Mouse (Mus musculus) common myeloid progenitor, adult 5-6 weeks (primary cell): Measurements from ENCODE around the gene Il12rb1. TPM values are rescaled to one million over a fixed set of nuclear protein-coding genes. Genes with fewer than 3 reads are reported as not detected.
A peak's percentile ranks its signal among the peaks of the same experiment; 100 is the strongest.

Source experiments
- ATAC-seq: replicated peaks from 2 replicates; pipeline ENCODE4 v1.8.0; 2016; ENCODE audit warnings: low read depth, mild to moderate bottlenecking, moderate TSS enrichment, inconsistent platforms; ENCODE audit not compliant: poor library complexity, severe bottlenecking
- total RNA-seq: library from RNA; stranded (forward); fragments of 200-1000, 187-1606 nt; gene quantifications from 2 replicates; pipeline ENCODE4 v1.2.3, GENCODE M21; 2017

The Il12rb1 gene
- total RNA-seq: 1.6 and 3.5 TPM in 2 replicates

DNA sequence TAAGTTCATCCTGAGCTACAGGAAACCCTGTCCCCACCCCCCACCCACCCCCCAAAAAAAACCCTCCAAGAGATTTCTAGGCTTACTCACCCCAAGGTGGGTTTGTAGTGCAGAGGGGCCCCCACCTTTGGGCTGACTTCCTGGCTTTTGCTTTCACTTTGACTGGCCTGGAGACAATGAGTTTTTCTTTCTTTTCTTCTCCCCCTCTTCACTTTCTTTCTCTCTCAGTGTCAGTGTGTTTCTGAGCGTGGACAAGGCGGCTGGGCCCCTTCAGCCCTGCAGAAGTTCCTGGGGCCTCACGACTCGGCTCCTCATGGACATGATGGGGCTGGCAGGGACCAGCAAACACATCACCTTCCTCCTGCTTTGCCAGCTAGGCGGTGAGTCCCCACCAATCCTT lies at the start of gene Il12rb1:
Il12rb1 (plus strand) TSS at position 211 of the 400 bp plus-strand sequence.
- no peak for ATAC-seq

DNA sequence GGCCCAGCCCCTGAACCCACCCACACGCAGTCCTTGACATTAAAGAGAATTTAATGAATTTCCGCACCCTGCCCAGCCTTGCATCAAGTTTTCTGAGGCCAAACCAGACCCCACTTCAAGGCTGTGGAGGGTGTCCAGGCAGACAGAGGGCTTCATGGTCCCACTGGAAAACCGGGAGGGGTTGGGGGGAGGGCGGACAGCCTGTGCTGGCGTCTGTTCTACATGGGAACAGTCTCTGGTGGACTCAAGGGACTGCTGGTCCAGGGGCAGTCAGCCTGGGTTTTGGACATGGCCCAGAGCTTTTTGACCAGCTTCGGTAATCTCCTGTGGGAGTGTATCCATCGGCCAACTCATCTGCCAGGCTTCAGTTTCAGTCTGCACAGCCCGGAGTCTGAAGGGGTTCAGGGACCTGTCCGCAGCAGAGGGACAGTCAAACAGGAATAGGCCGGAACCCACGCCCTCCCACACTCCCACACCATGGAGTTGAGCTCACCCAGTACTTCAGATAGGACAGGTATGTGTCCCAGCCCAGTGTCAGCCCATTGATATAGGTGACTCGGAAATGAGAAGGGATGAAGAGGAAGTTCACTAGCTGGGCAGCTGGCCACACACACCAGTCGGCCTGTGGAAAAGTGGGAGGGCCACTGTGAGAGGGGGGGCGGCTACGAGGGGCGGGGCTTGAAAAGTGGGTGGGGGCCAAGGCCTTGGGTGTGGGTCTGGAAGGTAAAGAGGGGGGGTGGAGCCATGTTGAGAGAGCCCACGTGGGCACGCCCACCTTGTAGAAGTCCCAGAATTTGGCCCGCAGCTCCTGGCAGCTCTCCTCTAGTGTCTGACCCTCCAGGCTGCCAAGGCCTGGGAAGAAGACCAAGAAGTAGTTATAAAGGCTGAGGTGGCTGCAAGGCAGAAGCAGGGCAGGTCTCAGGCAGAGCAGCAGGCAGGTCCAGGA lies 49.4 kb upstream of the Il12rb1 start:
- ATAC-seq: no peak

DNA sequence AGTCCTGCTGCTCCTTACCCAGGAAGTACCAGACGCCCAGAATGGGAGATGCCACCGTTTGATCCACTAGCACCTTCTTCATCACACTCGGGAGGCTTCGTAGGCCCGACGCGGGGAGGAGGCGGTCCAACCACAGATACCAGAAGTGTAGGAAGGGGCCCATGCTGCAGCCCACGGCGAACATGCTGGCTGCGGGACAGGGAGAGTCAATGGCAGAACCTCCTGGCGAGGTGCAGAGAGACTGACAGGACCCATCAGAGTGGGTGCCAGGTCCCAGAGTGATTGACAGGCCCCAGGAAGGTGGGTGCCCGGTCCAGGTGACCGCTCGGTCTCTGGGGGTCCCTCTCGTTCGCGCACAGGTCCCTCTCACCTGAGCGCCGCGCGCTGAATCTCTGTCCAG lies 47.9 kb upstream of the Il12rb1 start:
- no peak for ATAC-seq

DNA sequence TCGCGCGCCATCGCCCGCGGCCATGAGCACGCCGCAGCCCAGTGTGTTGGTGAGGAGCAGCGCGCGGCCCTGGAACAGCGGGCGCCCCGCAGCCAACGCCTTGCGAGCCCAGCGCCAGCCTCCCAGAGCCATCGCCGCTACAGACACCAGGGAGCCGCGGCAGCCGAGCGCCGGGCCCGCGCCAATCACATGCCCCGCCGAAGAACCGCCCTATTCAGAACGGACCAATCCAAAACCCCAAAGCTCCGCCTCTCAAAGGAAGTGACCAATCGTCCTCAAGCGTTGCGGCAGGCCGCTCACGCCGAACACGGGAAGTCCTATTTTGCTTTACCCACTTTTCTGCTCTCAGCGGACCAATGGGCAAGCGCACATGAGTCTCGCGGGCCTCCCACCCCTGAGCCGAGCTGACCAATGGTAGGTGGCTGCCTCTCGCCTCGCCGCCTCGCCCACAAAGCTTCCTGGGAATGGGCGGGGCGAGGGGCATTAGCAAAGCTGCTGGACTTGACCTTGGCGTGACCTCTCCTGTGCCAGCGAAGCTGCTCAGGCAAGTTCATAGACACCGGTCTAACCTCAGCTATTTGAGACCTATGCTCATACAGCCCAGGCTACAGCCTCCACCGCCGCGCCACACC lies 47.4 kb upstream of the Il12rb1 start, which contains the start of gene Mpv17l2:
Mpv17l2 (minus strand) TSS at position 172 of the 632 bp plus-strand sequence.
- ATAC-seq: peak; percentile 88

DNA sequence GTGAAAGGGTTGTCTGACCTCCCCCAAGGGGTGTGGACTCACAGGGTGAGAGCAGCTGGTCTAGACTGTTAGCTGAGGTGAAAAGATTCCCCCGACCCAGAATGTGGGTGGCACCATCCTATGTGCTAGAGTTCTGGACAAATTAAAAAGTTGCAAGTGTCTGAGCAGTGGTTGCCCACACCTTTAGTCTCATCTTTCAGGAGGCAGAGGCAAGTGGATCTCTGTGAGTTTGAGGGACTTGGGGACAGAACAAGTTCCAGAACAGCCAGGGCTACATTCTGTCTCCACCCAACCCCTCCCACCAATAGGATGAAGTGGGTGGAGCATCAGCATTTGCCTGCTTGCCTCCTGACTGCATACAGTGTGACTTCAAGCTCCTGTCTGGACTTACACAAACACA lies 46.1 kb upstream of the Il12rb1 start:
- ATAC-seq: no peak

DNA sequence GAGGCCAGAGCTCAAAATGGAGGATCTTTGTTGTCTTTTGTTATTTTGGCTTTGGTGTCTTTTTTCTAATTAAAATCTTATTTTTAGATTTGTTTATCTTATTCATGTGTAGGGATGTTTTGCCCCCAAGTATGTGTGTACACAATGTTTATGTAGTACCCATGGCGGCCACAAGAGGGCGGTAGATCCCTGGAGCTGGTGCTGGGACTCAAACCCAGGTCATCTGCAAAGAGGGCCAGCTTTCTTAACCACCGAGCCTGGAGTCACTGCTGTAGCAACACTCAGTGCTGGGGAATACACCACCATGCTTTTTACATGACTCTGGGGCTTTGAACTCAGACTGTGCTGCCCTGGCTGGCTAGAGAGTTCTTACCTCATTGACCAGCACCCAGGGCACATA lies 44.9 kb upstream of the Il12rb1 start:
- ATAC-seq: no peak

DNA sequence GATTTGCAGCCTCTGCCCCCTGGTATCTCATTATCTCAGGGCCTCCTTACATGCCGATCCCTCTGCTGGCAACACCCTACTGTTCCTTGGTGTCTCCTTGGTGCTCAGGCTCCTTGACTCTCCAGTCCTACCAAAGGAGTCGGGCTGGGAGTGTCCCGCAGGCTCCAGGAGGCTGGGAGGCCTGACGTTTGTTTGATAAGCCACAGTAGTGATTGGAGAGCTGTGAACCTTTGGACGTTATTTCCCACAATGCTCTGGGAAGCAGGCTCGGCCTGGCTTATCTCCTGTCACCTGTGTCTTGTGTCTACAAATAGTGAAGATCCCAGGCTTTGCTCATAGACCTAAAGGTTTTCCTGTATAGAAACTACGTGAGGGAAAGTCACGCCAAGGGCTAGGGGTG lies 44.2 kb upstream of the Il12rb1 start:
- ATAC-seq: no peak

DNA sequence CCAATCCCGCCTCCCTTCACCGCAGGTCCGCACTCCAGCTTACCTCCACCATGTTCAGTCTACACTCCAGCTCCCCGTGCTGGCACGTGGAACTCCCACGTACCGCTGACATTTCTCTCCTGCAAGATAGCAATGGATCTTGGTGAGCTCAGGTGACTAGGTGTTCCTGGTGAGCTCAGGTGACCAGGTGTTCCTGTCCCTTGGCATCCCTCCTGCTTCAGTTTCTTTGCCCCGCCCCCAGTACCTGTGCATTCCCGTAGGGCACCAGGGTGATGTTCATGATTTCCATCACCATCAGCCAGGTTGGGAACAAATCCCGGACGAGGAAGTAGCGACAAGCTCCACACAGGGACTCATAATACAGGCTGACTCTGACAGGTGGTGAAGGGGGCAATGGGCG lies 43.6 kb upstream of the Il12rb1 start:
- ATAC-seq: no peak

DNA sequence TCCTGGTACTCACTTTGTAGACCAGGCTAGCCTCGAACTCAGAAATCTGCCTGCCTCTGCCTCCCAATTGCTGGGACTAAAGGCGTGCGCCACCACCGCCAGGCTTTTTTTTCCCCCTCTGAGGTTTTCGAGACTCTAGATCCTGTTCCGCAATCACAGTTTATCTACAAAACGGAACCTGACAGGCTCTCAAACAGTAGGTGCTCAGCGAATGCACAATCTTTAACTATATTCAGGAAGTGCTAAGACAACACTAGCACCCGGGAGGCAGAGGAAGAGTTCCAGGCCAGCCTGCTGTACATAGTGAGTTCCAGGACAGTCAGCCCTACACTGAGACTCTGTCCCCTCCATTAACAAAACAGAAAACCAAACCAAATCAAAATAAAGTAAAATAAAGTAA lies 42.9 kb upstream of the Il12rb1 start:
- no peak for ATAC-seq

DNA sequence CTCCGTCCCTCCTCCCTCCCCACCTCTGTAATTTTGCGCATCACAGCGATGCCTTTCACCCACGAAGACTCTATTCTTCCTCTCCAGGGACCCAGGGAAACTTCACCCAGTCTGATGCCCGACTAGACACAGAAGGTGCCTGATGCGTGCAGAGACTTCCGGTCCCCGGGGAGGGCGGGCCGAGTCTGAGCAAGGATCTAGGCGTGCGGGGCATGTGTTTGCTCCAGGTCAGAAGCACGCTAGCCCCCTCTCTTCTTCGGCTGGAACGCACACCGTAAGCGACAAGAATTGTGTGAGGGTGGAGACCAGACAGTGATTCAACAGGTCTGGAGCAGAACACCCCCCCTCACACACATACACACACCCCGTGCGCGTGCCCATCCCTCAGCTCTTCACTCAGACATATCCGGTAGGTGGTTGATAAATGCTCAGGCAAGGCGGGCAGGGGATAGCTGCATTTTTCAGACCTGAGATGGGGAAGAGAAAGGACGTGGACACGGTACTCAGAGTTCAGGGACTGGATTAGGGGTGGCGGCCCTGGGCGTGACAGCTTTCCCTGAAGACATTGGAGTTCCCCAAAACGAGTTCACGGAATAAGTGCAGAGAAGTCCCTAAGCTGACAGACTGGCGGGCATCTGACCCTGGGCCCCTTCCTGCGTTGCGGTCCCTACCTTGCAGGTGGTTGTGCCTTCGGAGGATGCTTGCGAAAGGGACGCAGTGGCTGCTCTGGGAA lies 42.2 kb upstream of the Il12rb1 start:
- ATAC-seq: 0 out of 2 replicates have a peak, but pooled peaks have one; percentile 6

DNA sequence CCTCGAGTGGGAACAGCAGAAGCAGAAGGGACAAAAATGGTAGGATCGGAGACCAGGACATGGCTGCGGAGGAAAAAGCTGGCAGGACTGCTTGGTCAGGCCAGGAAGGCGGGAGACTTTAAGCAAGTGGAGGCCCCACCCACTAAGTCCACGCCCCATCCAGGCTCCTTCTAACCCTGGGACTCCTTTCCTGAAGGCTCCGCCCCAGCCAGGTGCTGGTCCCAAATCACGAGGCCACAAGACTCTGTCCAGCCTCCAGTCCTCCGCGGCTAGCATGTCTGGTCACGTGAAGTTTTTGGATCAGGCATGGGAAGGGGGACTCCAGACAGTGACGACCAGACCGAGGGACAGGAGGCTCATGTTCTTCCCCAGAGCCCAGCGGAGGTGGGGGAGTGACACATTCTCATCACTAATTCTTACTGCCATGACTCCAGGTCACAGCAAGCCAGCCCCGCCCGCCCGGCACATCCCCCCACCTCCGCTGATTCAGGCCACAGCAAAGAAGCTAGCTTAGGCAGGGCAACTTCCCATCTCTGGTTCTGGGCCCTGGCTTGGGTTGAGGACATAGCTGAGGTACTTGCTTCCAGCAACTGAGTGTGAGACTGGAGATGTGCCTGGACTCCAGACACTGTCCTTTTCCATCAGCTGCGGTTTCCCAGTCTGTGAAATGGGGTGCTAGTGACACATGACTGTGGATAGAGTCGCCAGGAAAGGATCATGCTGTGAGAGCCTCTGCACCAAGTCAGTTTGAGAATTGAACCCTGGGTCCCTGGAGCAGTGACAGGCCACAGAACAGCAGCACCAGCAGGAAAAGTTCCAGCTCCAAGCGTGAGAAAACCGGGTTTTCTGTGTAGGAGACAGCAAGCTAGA lies 41.4 kb upstream of the Il12rb1 start:
- ATAC-seq: peak; percentile 19; the same call in 1 of the 2 replicates

DNA sequence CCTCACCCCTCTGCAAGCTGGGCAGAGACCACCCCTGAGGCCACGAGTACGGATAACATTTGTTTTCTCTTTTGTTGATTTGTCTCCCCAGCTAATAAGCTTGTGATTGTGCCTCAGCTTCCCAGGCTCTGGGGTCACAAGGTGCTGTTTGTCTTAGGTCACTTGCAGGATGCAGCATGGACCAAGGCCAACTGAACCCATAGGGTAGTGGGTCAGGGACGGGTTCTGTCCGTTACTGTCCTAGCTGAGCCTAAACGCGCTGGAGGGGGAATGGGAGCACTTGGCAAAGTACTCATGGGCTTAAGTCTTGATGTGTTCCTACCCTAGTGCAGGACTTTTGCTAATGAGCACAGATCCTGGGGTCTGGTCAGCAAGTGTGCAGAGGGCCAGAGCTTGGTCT lies 40.7 kb upstream of the Il12rb1 start:
- no peak for ATAC-seq

DNA sequence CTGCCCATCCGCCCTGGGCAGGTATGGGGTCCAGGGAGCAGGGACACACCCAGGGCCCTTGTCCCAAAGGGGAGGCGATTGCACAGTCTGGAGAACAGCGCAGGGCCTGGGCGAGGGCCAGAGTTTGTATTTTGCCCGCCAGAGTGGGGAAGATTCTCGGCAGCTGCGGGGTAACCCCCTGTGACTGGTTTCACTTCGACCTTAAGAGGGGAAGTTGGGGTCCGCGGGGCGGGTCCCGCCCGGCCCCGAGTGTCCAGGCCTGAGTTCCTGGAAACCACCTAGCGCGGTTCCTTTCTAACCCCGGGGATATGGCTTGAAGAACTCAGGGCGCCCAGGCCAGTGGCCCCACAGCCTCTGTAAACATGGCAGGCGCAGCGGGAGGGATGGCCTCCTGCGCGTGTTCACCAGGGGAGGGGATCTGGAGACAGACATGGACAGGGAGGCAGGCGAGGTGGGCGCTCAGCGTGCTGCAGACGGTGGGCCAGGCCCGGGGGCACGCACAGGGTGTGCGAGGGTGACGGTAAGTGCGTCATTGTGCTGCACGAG lies 39.9 kb upstream of the Il12rb1 start:
- ATAC-seq: no peak

DNA sequence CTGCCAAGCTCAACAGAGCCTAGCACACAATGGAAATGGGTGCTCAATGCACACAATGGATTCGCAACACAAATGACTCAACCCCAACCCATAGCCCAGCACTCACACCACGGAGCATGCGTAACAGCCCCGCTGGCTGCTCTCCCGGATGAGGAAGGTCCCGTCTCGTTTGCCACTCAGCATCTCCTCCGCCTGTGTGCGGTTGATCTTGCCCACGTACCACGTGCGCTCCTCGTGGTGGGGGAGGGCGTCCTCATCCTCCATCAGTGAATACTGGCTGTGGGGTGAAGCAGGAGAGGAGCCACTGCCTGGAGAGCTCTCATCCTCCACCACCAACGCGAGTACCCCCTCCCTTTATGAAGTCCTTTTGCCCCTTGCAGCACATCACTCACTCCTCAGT lies 39.3 kb upstream of the Il12rb1 start:
- no peak for ATAC-seq

DNA sequence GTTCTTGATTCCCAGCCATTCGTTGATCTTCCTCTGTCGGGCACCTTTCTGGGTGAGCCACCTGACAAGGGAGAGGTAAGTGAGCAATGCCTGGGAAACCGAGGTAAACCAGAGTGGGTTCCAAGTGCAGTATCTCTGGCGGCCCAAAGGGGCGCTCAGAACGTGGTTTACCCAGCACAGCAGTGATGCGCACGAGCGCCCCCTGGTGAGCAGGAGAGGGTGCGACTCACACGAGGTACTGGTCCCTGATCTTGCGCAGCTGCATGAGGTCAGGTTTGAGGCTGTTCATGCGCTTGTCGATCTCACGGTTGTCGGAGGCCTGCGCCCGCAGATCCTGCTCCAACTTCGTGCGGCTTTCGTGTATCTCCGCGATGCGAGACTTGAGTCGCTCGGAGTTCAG lies 38.9 kb upstream of the Il12rb1 start:
- ATAC-seq: peak; percentile 82

DNA sequence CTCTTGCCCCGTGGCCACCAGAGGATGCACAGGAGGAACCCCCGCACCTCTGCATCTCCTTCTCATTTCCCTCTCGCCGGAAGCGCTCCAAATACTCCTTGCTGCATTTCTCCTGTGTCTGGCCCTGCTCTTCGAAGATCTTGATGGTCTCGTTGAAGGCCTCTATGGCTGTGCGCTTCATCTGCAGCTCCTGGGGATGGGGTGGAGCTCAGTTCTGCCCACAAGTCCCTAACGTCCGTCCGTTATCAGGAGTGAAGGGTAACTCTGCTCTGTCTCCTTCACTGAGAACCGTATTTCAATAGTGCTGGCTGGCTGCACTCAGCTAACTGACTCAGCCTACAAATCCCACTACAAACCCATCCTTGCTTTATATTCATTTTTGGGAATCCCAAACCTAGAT lies 38.4 kb upstream of the Il12rb1 start:
- no peak for ATAC-seq

DNA sequence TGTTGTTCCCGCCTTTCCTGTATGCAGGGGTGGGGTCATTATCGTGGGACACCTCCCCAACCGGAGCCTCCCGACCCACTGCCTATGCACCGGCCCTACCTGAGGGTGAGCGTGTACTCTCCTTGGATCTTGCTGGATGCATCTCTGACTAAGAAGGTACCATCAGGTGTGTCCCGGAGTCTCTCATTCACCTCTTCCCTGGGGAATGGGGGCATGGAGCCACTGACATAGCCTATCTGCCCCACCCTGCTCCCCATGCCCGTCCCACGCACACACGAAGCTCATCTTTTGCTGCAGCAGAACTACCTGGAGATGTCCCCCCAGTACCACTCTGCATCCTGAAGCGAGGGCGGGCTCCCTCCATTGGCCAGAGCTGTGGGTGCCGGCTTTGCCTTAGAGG lies 37.5 kb upstream of the Il12rb1 start:
- ATAC-seq: no peak

DNA sequence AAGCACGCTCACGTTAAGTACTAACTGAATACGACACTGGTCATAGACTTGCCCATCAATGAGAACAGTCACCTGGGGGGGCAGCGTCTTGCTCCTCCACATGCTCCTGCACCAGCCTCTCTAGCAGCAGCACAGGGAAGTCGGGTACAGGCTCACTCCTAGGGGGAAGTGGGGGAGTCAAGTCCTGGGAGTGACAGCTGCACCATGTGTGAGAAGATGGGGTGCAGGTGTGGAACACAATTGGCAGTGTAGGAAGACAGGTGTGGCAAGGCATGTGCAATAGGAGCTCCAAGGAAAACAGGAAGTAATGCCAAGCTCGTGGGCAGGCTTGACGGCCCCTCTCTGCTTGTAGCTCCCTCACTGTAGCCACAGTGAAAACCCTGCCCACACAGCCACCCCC lies 37.0 kb upstream of the Il12rb1 start:
- ATAC-seq: no peak

DNA sequence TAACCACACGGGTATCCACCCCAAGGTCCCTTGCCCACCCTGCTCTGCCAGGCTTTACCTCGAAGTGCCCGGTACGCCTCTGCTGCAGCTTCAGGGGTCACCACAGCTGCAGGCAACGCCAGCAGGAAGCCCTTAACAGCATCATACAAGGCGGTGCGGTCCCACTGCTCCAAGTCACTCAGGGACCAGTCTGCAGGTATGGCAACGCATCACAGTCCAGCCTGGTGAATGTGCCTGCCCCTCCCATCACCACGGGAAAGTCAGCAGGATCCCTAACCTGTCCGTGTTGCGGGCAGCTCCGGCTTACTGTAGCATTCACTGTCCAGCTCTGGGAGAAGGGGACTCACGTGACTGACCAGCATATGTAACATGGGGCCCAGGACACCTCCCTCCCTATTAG lies 36.2 kb upstream of the Il12rb1 start:
- ATAC-seq: no peak

DNA sequence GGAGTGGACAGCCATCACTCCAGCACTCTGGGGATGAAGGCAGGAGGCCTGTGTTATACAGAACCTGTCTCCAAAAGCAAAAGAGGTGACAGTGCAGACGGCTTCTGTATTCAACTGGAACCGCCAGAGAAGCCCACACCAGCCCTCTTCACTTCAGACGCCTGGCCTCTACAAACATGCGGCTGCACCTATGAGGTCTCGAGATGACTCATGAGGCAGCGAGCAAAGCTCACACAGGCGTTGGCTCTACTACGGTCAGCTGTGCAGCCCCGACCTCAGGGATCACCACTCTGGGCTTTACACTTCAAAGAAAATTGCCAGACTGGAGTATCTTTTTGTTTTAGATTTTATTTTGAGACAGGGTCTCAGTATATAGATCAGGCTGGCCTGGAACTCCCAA lies 35.4 kb upstream of the Il12rb1 start:
- ATAC-seq: no peak
